Mouse (Mus musculus) embryonic fibroblast, embryonic 13.5 days (primary cell): ENCODE results near the gene Gm17409.

Source experiments
- CTCF ChIP-seq: IDR thresholded peaks from 2 replicates; pipeline ENCODE4 v1.5.1; 2011; ENCODE audit warnings: mild to moderate bottlenecking, control low read depth, low read length, moderate library complexity, borderline replicate concordance; ENCODE audit not compliant: insufficient read depth
- POLR2A ChIP-seq: IDR thresholded peaks from 2 replicates; pipeline ENCODE4 v1.6.1; 2011; ENCODE audit warnings: low read depth, mild to moderate bottlenecking, control low read depth, low read length, moderate library complexity

DNA sequence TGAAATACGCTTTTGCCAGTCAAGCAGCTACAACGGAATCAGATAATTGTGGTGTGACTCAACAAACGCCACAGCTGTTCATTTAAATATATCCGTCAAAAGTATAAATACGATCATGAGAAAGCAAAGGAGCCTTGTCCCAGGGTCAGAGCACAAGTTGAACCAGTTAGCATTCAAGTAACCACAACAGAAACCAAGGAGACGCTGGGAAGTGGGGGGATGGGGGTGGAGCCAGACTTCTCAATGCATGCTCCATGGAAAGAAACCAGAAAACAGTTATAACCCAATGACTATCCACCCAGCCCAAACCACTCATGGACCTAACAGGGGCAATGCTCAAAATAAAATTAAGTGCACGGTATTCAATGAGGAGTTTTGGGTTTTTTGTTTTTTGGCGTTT, 40.3 kb downstream of the Gm17409 start:
- TF ChIP-seq CTCF (no peak), POLR2A (no peak)
